Mouse (Mus musculus) lung, embryonic 14.5 days (tissue): ENCODE data around the gene Srl. TPM values are rescaled to one million over a fixed set of nuclear protein-coding genes. Genes with fewer than 3 reads are reported as not detected.

Experiments
- ATAC-seq: fragments of 200-750 bp; cut with Nextera tagmentation; 2 replicates; pipeline ENCODE4 v1.8.0; 2017; ENCODE audit warnings: mild to moderate bottlenecking, moderate TSS enrichment, moderate library complexity; ENCODE audit not compliant: insufficient read depth
- DNase-seq: peaks from one replicate; pipeline ENCODE4 v3.0.0-alpha.2; 2015
- H3K27ac ChIP-seq: fragments of 300-500 bp; sonication (generic); 2 replicates; pipeline ENCODE4 v1.5.1; 2014; ENCODE audit warnings: low read depth, mild to moderate bottlenecking, moderate library complexity
- H3K27me3 ChIP-seq: fragments of 300-500 bp; sonication (generic); 2 replicates; pipeline ENCODE4 v1.6.1; 2014; ENCODE audit warnings: low read length, control low read depth; ENCODE audit not compliant: insufficient read depth
- H3K36me3 ChIP-seq: fragments of 300-500 bp; sonication (generic); 2 replicates; pipeline ENCODE4 v1.6.1; 2014; ENCODE audit warnings: control low read depth; ENCODE audit not compliant: insufficient read depth
- H3K4me1 ChIP-seq: fragments of 300-500 bp; sonication (generic); 2 replicates; pipeline ENCODE4 v1.6.1; 2014; ENCODE audit warnings: antibody characterized with exemption, control low read depth; ENCODE audit not compliant: insufficient read depth
- H3K4me2 ChIP-seq: fragments of 300-500 bp; sonication (generic); 2 replicates; pipeline ENCODE4 v1.6.1; 2014; ENCODE audit warnings: mild to moderate bottlenecking
- H3K4me3 ChIP-seq: fragments of 300-500 bp; sonication (generic); 2 replicates; pipeline ENCODE4 v1.5.1; 2014; ENCODE audit warnings: low read depth, low read length
- H3K9ac ChIP-seq: fragments of 300-500 bp; sonication (generic); 2 replicates; pipeline ENCODE4 v1.6.1; 2014
- H3K9me3 ChIP-seq: fragments of 300-500 bp; sonication (generic); 2 replicates; pipeline ENCODE4 v1.6.1; 2016; ENCODE audit warnings: low read depth, low read length, control low read depth
- CTCF ChIP-seq: IDR thresholded peaks from 2 replicates; pipeline ENCODE4 v1.5.1; 2016; ENCODE audit warnings: antibody characterized with exemption, low read depth
- WGBS: fragments of 180-500 bp; shearing (Covaris S2); extraction: QIAGEN DNeasy Blood & Tissue Kit; methylation state at CpG from one replicate; pipeline ENCODE4 v1.1.7; 2014; 5-methylcytosine and 5-hydroxymethylcytosine counted together
- polyA plus RNA-seq: library from polyadenylated mRNA; unstranded; fragments of >200 nt; fragmentation: Nextera tagmentation; extraction: Ambion mirVana; gene quantifications from 2 replicates; pipeline ENCODE4 v1.2.1, GENCODE M21; 2014

Gene Srl
- polyA plus RNA-seq, 1 experiment from 2014 or later, result 20.7 TPM

DNA sequence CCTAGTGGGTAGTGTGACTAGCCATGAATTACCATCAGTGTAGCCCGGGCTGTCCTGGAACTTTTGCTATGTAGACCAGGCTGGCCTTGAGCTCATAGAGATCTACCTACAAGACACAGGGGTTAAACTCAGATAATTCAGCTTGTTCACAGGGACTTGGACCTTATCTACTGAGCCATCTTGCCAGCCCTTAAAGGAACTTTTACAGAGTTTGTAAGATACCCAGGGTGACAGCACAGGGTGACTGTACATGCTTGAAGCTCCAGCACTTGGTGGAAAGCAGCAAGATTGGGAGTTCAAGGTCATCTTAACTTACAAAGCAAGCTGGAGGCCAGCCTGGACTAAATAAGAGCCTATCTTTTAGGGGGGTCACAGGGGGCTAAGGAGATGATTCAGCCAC, 13.9 kb upstream of the Srl start:
- Histone ChIP-seq H3K4me3 (no peak overlapping the region), H3K27ac (no peak overlapping the region), H3K9me3 (no peaks in the 10 kb centered on the region), H3K4me1 (peaks cover 21% of the 10 kb centered on the region), H3K27me3 (no peaks in the 10 kb centered on the region), H3K36me3 (peaks cover 19% of the 10 kb centered on the region), H3K4me2 (no peak overlapping the region), H3K9ac (no peak overlapping the region)
- ATAC-seq, result no peak
- TF ChIP-seq CTCF, result no peak
- DNase-seq, result no peak
- 100% methylated on average over 1 of the region's 1 CpGs for WGBS

DNA sequence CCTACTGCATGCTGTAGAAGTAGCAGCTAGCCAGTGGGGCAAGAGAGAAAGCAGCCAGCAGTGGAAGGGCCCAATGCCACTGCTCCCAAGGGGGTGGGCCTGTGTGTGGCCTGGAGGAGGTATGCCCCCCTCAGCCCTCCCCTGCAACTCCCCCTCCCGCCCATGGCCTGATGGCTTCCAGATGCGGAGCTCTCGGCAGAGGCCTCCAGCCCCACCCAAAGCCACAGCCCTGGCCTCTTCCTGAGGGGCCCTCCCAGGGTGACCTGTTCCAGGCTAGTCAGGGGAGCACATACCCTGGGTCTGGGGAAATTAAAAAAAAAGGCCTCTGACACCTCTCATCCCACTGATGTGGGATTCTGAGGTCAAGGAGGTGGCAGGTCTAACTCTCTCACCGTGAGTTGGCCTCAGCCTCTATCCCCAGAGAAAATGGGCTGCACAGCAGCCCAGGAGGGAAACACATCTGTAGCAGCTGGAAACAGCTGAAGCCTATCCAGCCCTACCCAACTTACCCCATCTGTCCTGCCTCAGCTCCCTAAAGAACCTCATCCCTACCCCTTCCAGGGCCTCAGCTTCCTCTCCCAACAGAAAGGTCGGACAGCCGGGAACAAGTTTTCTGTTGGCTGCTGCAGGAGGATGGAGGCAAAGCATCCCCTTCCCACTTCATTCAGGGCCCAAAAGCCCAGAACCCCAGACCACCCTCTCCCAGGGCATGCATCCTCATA, 11.4 kb upstream of the Srl start:
- Histone ChIP-seq H3K9ac (peak overlapping the region; percentile 42), H3K4me1 (peaks cover 21% of the 10 kb centered on the region), H3K27ac (peak overlapping the region; percentile 84), H3K9me3 (no peaks in the 10 kb centered on the region), H3K36me3 (peaks cover 38% of the 10 kb centered on the region), H3K27me3 (no peaks in the 10 kb centered on the region), H3K4me3 (no peak overlapping the region), H3K4me2 (peak overlapping the region; percentile 45)
- WGBS, result 24% methylated on average over 6 of the region's 6 CpGs
- DNase-seq (peak; percentile 73), ATAC-seq (peak; percentile 80)
- TF ChIP-seq CTCF, result no peak

DNA sequence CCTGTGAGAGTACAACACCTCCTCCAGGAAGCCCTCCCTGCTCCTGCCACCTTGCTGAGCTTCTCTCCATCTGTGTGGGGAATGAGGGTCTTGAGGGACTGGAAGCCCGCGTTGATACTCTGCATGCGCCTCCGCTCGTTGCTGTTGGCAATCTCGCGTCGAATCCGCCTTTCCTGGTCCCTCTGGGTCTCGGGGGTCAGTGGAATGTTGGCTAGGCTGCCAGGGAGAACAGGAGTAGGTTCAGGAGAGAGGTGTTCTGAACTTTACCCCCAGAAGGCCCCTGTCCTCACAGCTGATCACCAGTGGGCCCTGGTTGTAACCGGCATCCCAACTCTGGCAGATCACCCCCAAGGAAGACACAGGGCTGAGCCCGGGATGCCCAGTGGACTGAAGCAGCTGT, 10.3 kb upstream of the Srl start:
- Histone ChIP-seq H3K9ac (no peak overlapping the region), H3K27ac (no peak overlapping the region), H3K9me3 (no peaks in the 10 kb centered on the region), H3K4me2 (no peak overlapping the region), H3K4me1 (peaks cover 14% of the 10 kb centered on the region), H3K4me3 (no peak overlapping the region), H3K27me3 (no peaks in the 10 kb centered on the region), H3K36me3 (peaks cover 47% of the 10 kb centered on the region)
- DNase-seq, result no peak
- TF ChIP-seq CTCF, result no peak
- no peak for ATAC-seq
- WGBS, result 90% methylated on average over 12 of the region's 12 CpGs

DNA sequence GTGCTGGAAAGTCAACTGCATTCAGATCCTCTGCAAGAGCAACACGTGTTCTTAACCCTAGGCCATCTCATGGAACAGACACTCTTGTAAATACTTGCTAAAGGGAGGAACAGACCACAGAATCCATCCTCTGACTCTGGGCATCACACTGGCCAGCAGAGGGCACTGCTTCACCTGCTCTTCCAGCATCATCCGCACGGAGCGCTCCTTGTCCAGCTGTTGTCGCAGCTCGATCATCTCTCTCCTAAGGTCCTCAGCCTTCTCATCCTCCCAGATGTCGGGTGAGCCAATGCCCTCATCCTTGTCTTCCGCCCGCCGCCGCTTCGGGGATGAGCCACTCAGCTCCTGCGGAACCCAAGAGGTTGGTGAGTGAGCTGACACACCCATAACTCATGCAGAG, 9.4 kb upstream of the Srl start:
- DNase-seq (peak; percentile 90), ATAC-seq (peak; percentile 22; the same call in 1 of the 2 replicates)
- H3K9ac ChIP-seq, result no peak overlapping the region
- WGBS, result 24% methylated on average over 13 of the region's 13 CpGs
- no peaks in the 10 kb centered on the region for H3K9me3 ChIP-seq
- H3K27me3 ChIP-seq, result no peaks in the 10 kb centered on the region
- no peak overlapping the region for H3K4me2 ChIP-seq
- peaks cover 13% of the 10 kb centered on the region for H3K4me1 ChIP-seq
- H3K27ac ChIP-seq, result no peak overlapping the region
- H3K36me3 ChIP-seq, result peaks cover 53% of the 10 kb centered on the region
- H3K4me3 ChIP-seq, result no peak overlapping the region
- peak; percentile 99 for TF ChIP-seq CTCF

DNA sequence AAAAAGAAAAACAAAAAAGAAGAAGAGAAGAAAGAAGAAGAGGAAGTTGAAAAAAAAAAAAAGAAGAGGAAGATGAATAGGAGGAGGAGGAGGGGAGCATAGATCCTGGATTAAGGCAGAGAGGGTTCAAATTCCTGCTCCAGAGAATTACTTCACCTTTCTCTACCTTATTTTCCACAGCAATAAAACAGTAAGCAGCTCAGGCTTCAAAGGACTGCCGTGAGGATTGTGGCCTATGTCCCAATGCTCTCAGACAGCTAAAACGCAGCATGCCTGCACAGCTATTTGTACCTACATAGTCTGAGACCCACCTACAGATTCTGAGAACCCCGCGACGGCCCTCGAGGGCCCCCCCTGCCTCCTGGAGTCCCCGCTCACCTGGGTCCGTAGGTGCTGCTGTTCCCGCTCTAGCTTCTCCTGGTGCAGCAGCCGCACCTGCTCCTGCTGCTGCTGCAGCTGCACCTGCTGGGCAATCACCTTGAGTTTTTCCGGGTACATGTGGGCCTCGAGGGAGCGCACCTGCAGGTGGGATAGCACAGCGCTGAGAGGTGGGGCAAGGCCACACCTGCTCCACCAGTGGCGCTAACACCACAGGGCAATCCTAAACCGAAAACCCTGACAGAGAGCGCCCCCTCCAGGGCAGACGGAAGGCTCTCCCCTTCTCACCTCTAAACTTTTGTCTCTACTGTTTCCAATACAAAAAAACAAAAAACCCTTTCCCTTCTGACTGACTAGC, 7.5 kb upstream of the Srl start:
- no peak overlapping the region for H3K4me3 ChIP-seq
- TF ChIP-seq CTCF, result 0 out of 2 replicates have a peak, but pooled peaks have one; percentile 9
- H3K36me3 ChIP-seq, result peaks cover 65% of the 10 kb centered on the region
- WGBS, result 85% methylated on average over 18 of the region's 18 CpGs
- no peak for ATAC-seq
- no peak overlapping the region for H3K27ac ChIP-seq
- DNase-seq, result no peak
- no peak overlapping the region for H3K4me2 ChIP-seq
- no peak overlapping the region for H3K9ac ChIP-seq
- H3K27me3 ChIP-seq, result no peaks in the 10 kb centered on the region
- H3K9me3 ChIP-seq, result no peaks in the 10 kb centered on the region
- peaks cover 13% of the 10 kb centered on the region for H3K4me1 ChIP-seq

DNA sequence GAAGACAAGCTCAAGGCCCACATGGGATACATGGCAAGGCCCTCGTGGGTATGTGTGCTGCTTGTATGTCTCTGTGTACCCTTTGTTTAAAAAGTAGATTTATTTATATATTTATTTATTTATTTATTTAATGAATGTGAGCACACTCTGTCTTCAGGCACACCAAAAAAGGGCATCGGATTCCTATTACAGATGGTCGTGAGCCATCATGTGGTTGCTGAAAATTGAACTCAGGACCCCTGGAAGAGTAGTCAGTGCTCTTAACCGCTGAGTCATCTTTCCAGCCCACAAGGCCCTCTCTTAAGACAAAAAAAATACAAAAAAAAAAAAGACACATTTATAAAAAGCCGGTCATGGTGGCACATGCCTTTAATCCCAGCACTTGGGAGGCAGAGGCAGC, 6.0 kb upstream of the Srl start:
- TF ChIP-seq CTCF, result no peak
- Histone ChIP-seq H3K4me1 (peaks cover under 1% of the 10 kb centered on the region; the same call in 1 of the 2 replicates), H3K9ac (no peak overlapping the region), H3K36me3 (peaks cover 65% of the 10 kb centered on the region), H3K4me2 (no peak overlapping the region), H3K9me3 (no peaks in the 10 kb centered on the region), H3K27me3 (no peaks in the 10 kb centered on the region), H3K27ac (no peak overlapping the region), H3K4me3 (no peak overlapping the region)
- DNase-seq, result no peak
- 83% methylated on average over 5 of the region's 5 CpGs for WGBS
- no peak for ATAC-seq

DNA sequence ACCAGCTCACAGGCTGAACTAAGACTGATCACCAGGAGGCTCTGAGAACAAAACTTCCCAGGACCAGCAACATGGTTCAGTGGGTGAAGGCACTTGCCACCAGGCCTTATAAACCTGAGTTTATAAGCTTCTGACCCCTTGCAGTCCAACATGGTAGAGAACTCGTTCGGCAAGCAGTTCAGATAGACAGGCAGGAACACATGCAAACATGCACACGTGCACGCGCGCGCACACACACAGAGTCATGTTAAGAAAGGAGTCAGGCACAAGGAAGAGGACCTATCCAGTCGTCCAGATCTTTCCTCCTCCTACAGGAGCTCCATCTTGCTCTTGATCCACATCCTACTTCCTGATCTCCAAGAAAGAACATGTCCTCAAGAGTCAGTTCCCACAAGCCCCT, 5.2 kb upstream of the Srl start:
- Histone ChIP-seq H3K4me1 (no peaks in the 10 kb centered on the region), H3K27me3 (no peaks in the 10 kb centered on the region), H3K4me2 (no peak overlapping the region), H3K27ac (no peak overlapping the region), H3K4me3 (no peak overlapping the region), H3K36me3 (peaks cover 65% of the 10 kb centered on the region), H3K9me3 (no peaks in the 10 kb centered on the region), H3K9ac (no peak overlapping the region)
- WGBS, result 89% methylated on average over 8 of the region's 8 CpGs
- ATAC-seq, result no peak
- no peak for DNase-seq
- no peak for TF ChIP-seq CTCF
